Comparison of ENCODE assay signal across 9 mouse cellular contexts in the genomic region with DNA sequence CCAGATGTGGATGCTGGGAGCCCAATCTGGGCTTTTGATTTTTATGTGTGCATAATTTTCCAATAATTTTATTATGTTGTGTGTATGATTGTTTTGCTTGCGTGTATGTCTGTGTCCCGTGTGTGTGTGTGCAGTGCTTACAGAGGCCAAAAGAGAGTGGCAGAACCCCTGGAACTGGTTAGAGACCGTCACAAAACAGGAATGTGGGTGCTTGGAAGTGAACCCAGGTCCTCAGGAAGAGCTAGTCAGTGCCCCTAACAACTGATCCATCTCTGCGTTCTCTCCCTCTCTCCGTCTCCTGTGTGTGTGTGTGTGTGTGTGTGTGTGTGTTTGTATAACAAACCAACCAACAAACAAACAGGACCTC. TPM values are rescaled to one million over a fixed set of nuclear protein-coding genes. Genes with fewer than 3 reads are reported as not detected.
A peak's percentile ranks its signal among the peaks of the same experiment; 100 is the strongest.
DNase-seq lines count a peak whose midpoint lies in the region; ATAC-seq and TF ChIP-seq lines count a peak whose summit lies in the region.
"Had no signal": no experiment of that assay in that cellular context is flagged by ENCODE, and none has a peak within 500 bp of the region (broad histone marks: within the 10 kb centered on the region; RNA-seq: fewer than 3 reads in every experiment).

No protein-coding gene starts in this region.

- 28% methylated on average over 5 of the region's 5 CpGs for WGBS in heart, embryonic 16.5 days
- WGBS in bone marrow, adult 2 months: 40% methylated on average over 5 of the region's 5 CpGs
- 30% methylated on average over 5 of the region's 5 CpGs for WGBS in hindbrain, embryonic 12.5 days
- 43% methylated on average over 4 of the region's 5 CpGs for WGBS in midbrain, embryonic 11.5 days

- H3K9me3 ChIP-seq in heart, embryonic 16.5 days (replicated peaks; ENCODE audit: control insufficient read depth, low read length): no peaks in the 10 kb centered on the region
- H3K9me3 ChIP-seq in hindbrain, embryonic 12.5 days (replicated peaks): no peaks in the 10 kb centered on the region
- no peaks in the 10 kb centered on the region for H3K9me3 ChIP-seq in midbrain, embryonic 11.5 days (ENCODE audit: control insufficient read depth, low read length)

- peak overlapping the region; percentile 85 for H3K27ac ChIP-seq in heart, embryonic 16.5 days (ENCODE audit: low read length)
- H3K27ac ChIP-seq in bone marrow, adult 2 months (ENCODE audit: control insufficient read depth, insufficient read depth, low read depth, low read length, poor library complexity): no peak overlapping the region
- H3K27ac ChIP-seq in hindbrain, embryonic 12.5 days: peak overlapping the region; percentile 90
- peak overlapping the region; percentile 31; the same call in 1 of the 2 replicates for H3K27ac ChIP-seq in midbrain, embryonic 11.5 days (ENCODE audit: low read depth, low read length)

- peak overlapping the region; percentile 78 for H3K4me3 ChIP-seq in heart, embryonic 16.5 days (ENCODE audit: low read length)
- peak overlapping the region; percentile 42 for H3K4me3 ChIP-seq in bone marrow, adult 2 months (replicated peaks; ENCODE audit: control insufficient read depth, low read depth, low read length)
- H3K4me3 ChIP-seq in hindbrain, embryonic 12.5 days: peak overlapping the region; percentile 95
- H3K4me3 ChIP-seq in midbrain, embryonic 11.5 days (ENCODE audit: low read depth, low read length): peak overlapping the region; percentile 96

- H3K4me2 ChIP-seq in heart, embryonic 16.5 days (ENCODE audit: low read depth, low read length): peak overlapping the region; percentile 83
- peak overlapping the region; percentile 91 for H3K4me2 ChIP-seq in hindbrain, embryonic 12.5 days (replicated peaks)
- peak overlapping the region; percentile 88 for H3K4me2 ChIP-seq in midbrain, embryonic 11.5 days

- H3K27me3 ChIP-seq in heart, embryonic 16.5 days (ENCODE audit: control insufficient read depth, insufficient read depth, low read length): no peaks in the 10 kb centered on the region
- H3K27me3 ChIP-seq in hindbrain, embryonic 12.5 days: 0 out of 2 replicates have a peak, but pooled peaks cover 4% of the 10 kb centered on the region
- H3K27me3 ChIP-seq in midbrain, embryonic 11.5 days (ENCODE audit: control insufficient read depth, insufficient read depth, low read length): no peaks in the 10 kb centered on the region

- no peak for TF ChIP-seq POLR2A in bone marrow, adult 2 months (IDR thresholded peaks at IDR 0.05; ENCODE audit: borderline replicate concordance, control insufficient read depth, low read depth, low read length)

- peak overlapping the region; percentile 87 for H3K9ac ChIP-seq in heart, embryonic 16.5 days (ENCODE audit: low read length)
- peak overlapping the region; percentile 94; the same call in 1 of the 2 replicates for H3K9ac ChIP-seq in hindbrain, embryonic 12.5 days
- peak overlapping the region; percentile 46; the same call in 1 of the 2 replicates for H3K9ac ChIP-seq in midbrain, embryonic 11.5 days (ENCODE audit: low read length)

- peaks cover 17% of the 10 kb centered on the region for H3K36me3 ChIP-seq in heart, embryonic 16.5 days (ENCODE audit: control insufficient read depth, insufficient read depth)
- peaks cover 24% of the 10 kb centered on the region for H3K36me3 ChIP-seq in hindbrain, embryonic 12.5 days
- H3K36me3 ChIP-seq in midbrain, embryonic 11.5 days (ENCODE audit: control insufficient read depth, insufficient read depth, low read length): peaks cover 10% of the 10 kb centered on the region; the same call in 1 of the 2 replicates

- peaks cover 20% of the 10 kb centered on the region for H3K4me1 ChIP-seq in heart, embryonic 16.5 days (ENCODE audit: control insufficient read depth, insufficient read depth, low read length)
- no peaks in the 10 kb centered on the region; the same call in 1 of the 2 replicates for H3K4me1 ChIP-seq in bone marrow, adult 2 months (ENCODE audit: control insufficient read depth, insufficient read depth, low read length)
- H3K4me1 ChIP-seq in hindbrain, embryonic 12.5 days: peaks cover 31% of the 10 kb centered on the region
- H3K4me1 ChIP-seq in midbrain, embryonic 11.5 days (ENCODE audit: control insufficient read depth, insufficient read depth, low read length): peaks cover 16% of the 10 kb centered on the region

- no peak for DNase-seq in heart, postnatal 4 days
- no peak for DNase-seq in midbrain, embryonic 11.5 days (ENCODE audit: low spot score, missing footprints)
- DNase-seq in retina, embryonic 14.5 days (ENCODE audit: low spot score): no peak
- no peak for DNase-seq in thymus, postnatal 0 days (ENCODE audit: low spot score)
- no peak for DNase-seq in gastrocnemius, postnatal 4 days (ENCODE audit: low spot score in 2 of 2)

- ATAC-seq in heart, embryonic 16.5 days (replicated peaks; ENCODE audit: extremely low read depth, insufficient read depth, low FRiP score): no peak; the same call in 1 of the 2 replicates
- ATAC-seq in hindbrain, embryonic 12.5 days (ENCODE audit: low FRiP score): peak; percentile 41; the same call in 1 of the 2 replicates
- ATAC-seq in midbrain, embryonic 11.5 days (ENCODE audit: low FRiP score): peak; percentile 48; the same call in 1 of the 2 replicates

- TF ChIP-seq CTCF in bone marrow, adult 2 months (IDR thresholded peaks at IDR 0.05; ENCODE audit: control insufficient read depth, insufficient read depth, low read length): no peak

RNA-seq across cellular contexts. Expression of a gene that starts 0.3 kb away (rescaled TPM):
- polyA plus RNA-seq in heart, embryonic 16.5 days (2015; fragmentation: Nextera tagmentation; extraction: Ambion mirVana): 22.8 and 26.3 TPM in 2 replicates
- total RNA-seq in heart, postnatal 4 days (2021): 10 to 100 TPM; 35.3 to 35.7 TPM
- polyA plus RNA-seq in bone marrow, adult 2 months (2011; ENCODE audit: insufficient read depth, insufficient read length, low replicate concordance, missing spikeins): 19.3 and 34.2 TPM in 2 replicates
- polyA plus RNA-seq in hindbrain, embryonic 12.5 days (2016; fragmentation: Nextera tagmentation; extraction: Ambion mirVana): 22.9 and 23.2 TPM in 2 replicates
- 19.3 and 21.1 TPM in 2 replicates for polyA plus RNA-seq in midbrain, embryonic 11.5 days (2014; fragmentation: Nextera tagmentation; extraction: Ambion mirVana)
- polyA plus RNA-seq in thymus, postnatal 0 days (2015; fragmentation: Nextera tagmentation; extraction: Ambion mirVana): 24.2 and 26.1 TPM in 2 replicates
- 10 to 100 TPM; 29.3 to 30.4 TPM for total RNA-seq in gastrocnemius, postnatal 4 days (2021)

RNA-seq across cellular contexts. Expression of a gene that starts 15.3 kb away (rescaled TPM):
- polyA plus RNA-seq in heart, embryonic 16.5 days (2015; fragmentation: Nextera tagmentation; extraction: Ambion mirVana): 50.9 and 53.0 TPM in 2 replicates
- total RNA-seq in heart, postnatal 4 days (2021): 10 to 100 TPM; 20.5 to 20.6 TPM
- 14.7 and 35.0 TPM in 2 replicates for polyA plus RNA-seq in bone marrow, adult 2 months (2011; ENCODE audit: insufficient read depth, insufficient read length, low replicate concordance, missing spikeins)
- polyA plus RNA-seq in hindbrain, embryonic 12.5 days (2016; fragmentation: Nextera tagmentation; extraction: Ambion mirVana): 77.1 and 77.7 TPM in 2 replicates
- polyA plus RNA-seq in midbrain, embryonic 11.5 days (2014; fragmentation: Nextera tagmentation; extraction: Ambion mirVana): 76.9 and 84.5 TPM in 2 replicates
- polyA plus RNA-seq in thymus, postnatal 0 days (2015; fragmentation: Nextera tagmentation; extraction: Ambion mirVana): 80.1 and 83.6 TPM in 2 replicates
- total RNA-seq in gastrocnemius, postnatal 4 days (2021): 10 to 100 TPM; 21.4 to 23.1 TPM

RNA-seq across cellular contexts. Expression of a gene that starts 22.8 kb away (rescaled TPM):
- 1.8 and 2.8 TPM in 2 replicates for polyA plus RNA-seq in heart, embryonic 16.5 days (2015; fragmentation: Nextera tagmentation; extraction: Ambion mirVana)
- 1 to 10 TPM; 2.1 to 3.5 TPM for total RNA-seq in heart, postnatal 4 days (2021)
- 2.9 and 8.0 TPM in 2 replicates for polyA plus RNA-seq in bone marrow, adult 2 months (2011; ENCODE audit: insufficient read depth, insufficient read length, low replicate concordance, missing spikeins)
- 4.7 and 7.1 TPM in 2 replicates for polyA plus RNA-seq in hindbrain, embryonic 12.5 days (2016; fragmentation: Nextera tagmentation; extraction: Ambion mirVana)
- polyA plus RNA-seq in midbrain, embryonic 11.5 days (2014; fragmentation: Nextera tagmentation; extraction: Ambion mirVana): 4.7 and 6.1 TPM in 2 replicates
- polyA plus RNA-seq in thymus, postnatal 0 days (2015; fragmentation: Nextera tagmentation; extraction: Ambion mirVana): 3.2 and 3.4 TPM in 2 replicates
- total RNA-seq in gastrocnemius, postnatal 4 days (2021): 10 to 100 TPM in 1 of 2 experiments, 1 to 10 TPM in 1; 8.8 to 12.1 TPM
- total RNA-seq: neutrophil, adult 5-6 weeks had no signal

RNA-seq across cellular contexts. Expression of a gene that starts 29.6 kb away (rescaled TPM):
- 38.1 and 42.5 TPM in 2 replicates for polyA plus RNA-seq in heart, embryonic 16.5 days (2015; fragmentation: Nextera tagmentation; extraction: Ambion mirVana)
- 10 to 100 TPM; 18.1 TPM for total RNA-seq in heart, postnatal 4 days (2021)
- 26.0 and 35.8 TPM in 2 replicates for polyA plus RNA-seq in bone marrow, adult 2 months (2011; ENCODE audit: insufficient read depth, insufficient read length, low replicate concordance, missing spikeins)
- 75.2 and 75.4 TPM in 2 replicates for polyA plus RNA-seq in hindbrain, embryonic 12.5 days (2016; fragmentation: Nextera tagmentation; extraction: Ambion mirVana)
- polyA plus RNA-seq in midbrain, embryonic 11.5 days (2014; fragmentation: Nextera tagmentation; extraction: Ambion mirVana): 64.7 and 68.8 TPM in 2 replicates
- polyA plus RNA-seq in thymus, postnatal 0 days (2015; fragmentation: Nextera tagmentation; extraction: Ambion mirVana): 64.0 and 66.2 TPM in 2 replicates
- total RNA-seq in gastrocnemius, postnatal 4 days (2021): 10 to 100 TPM; 17.4 to 21.3 TPM

RNA-seq across cellular contexts. Expression of a gene that starts 29.6 kb away (rescaled TPM):
- 41.7 and 49.3 TPM in 2 replicates for polyA plus RNA-seq in heart, embryonic 16.5 days (2015; fragmentation: Nextera tagmentation; extraction: Ambion mirVana)
- total RNA-seq in heart, postnatal 4 days (2021): 10 to 100 TPM; 58.5 to 69.1 TPM
- polyA plus RNA-seq in bone marrow, adult 2 months (2011; ENCODE audit: insufficient read depth, insufficient read length, low replicate concordance, missing spikeins): 8.6 and 11.7 TPM in 2 replicates
- polyA plus RNA-seq in hindbrain, embryonic 12.5 days (2016; fragmentation: Nextera tagmentation; extraction: Ambion mirVana): 35.0 and 37.9 TPM in 2 replicates
- 12.3 and 14.1 TPM in 2 replicates for polyA plus RNA-seq in midbrain, embryonic 11.5 days (2014; fragmentation: Nextera tagmentation; extraction: Ambion mirVana)
- polyA plus RNA-seq in thymus, postnatal 0 days (2015; fragmentation: Nextera tagmentation; extraction: Ambion mirVana): 9.0 and 13.2 TPM in 2 replicates
- total RNA-seq in gastrocnemius, postnatal 4 days (2021): 10 to 100 TPM; 40.0 to 44.8 TPM

Comparison
In these comparisons a context has a peak if more than half of its experiments do, and no peak if none do; other contexts are left out.
1. H3K4me3 ChIP-seq: peak in every context shown above with its lines; median percentile 96 in midbrain, embryonic 11.5 days; 95 in hindbrain, embryonic 12.5 days; 78 in heart, embryonic 16.5 days; 42 in bone marrow, adult 2 months.